In genomic region chr3:96555041-96555596, GRCm38 (mm10) we compare ENCODE assay signal across 8 mouse cellular contexts. TPM values are rescaled to one million over a fixed set of nuclear protein-coding genes. Genes with fewer than 3 reads are reported as not detected.
A peak's percentile ranks its signal among the peaks of the same experiment; 100 is the strongest.
DNase-seq lines count a peak whose midpoint lies in the region; ATAC-seq and TF ChIP-seq lines count a peak whose summit lies in the region.

No protein-coding gene starts in this region.

- 35% methylated on average over 12 of the region's 12 CpGs for WGBS in intestine, postnatal 0 days
- WGBS in liver, embryonic 11.5 days = 66% methylated on average over 12 of the region's 12 CpGs
- 30% methylated on average over 12 of the region's 12 CpGs for WGBS in neural tube, embryonic 15.5 days

- ATAC-seq in intestine, postnatal 0 days = no peak
- no peak for ATAC-seq in liver, embryonic 11.5 days (replicated peaks; ENCODE audit: low FRiP score)
- ATAC-seq in neural tube, embryonic 15.5 days (ENCODE audit: low FRiP score) = no peak
- ATAC-seq in megakaryocyte, adult 5-6 weeks (ENCODE audit: poor library complexity, severe bottlenecking) = no peak

- intact Hi-C loops in gastrocnemius, postnatal 36 days (cut with DNase I) = no loop called here

- TF ChIP-seq CTCF in intestine, postnatal 0 days (IDR thresholded peaks at IDR 0.05; ENCODE audit: low read depth) = no peak

- peaks cover 12% of the 10 kb centered on the region for H3K36me3 ChIP-seq in intestine, postnatal 0 days (ENCODE audit: control insufficient read depth, insufficient read depth)
- H3K36me3 ChIP-seq in liver, embryonic 11.5 days (ENCODE audit: control insufficient read depth, insufficient read depth, low read length) = peaks cover 7% of the 10 kb centered on the region
- H3K36me3 ChIP-seq in neural tube, embryonic 15.5 days = peaks cover 3% of the 10 kb centered on the region; the same call in 1 of the 2 replicates

- 0 out of 2 replicates have a peak, but pooled peaks cover 3% of the 10 kb centered on the region for H3K4me1 ChIP-seq in intestine, postnatal 0 days (replicated peaks; ENCODE audit: control insufficient read depth, insufficient read depth, low read length)
- peaks cover 20% of the 10 kb centered on the region for H3K4me1 ChIP-seq in liver, embryonic 11.5 days (replicated peaks; ENCODE audit: control insufficient read depth, insufficient read depth, low read length)
- peaks cover 38% of the 10 kb centered on the region for H3K4me1 ChIP-seq in neural tube, embryonic 15.5 days

- H3K27me3 ChIP-seq in intestine, postnatal 0 days (replicated peaks; ENCODE audit: control insufficient read depth, insufficient read depth, low read length) = no peaks in the 10 kb centered on the region
- 0 out of 2 replicates have a peak, but pooled peaks cover 2% of the 10 kb centered on the region for H3K27me3 ChIP-seq in liver, embryonic 11.5 days (replicated peaks; ENCODE audit: control insufficient read depth, insufficient read depth, low read length)
- H3K27me3 ChIP-seq in neural tube, embryonic 15.5 days (replicated peaks) = no peaks in the 10 kb centered on the region

- peak overlapping the region; percentile 98 for H3K27ac ChIP-seq in intestine, postnatal 0 days (ENCODE audit: low read depth, low read length)
- peak overlapping the region; percentile 9; the same call in 1 of the 2 replicates for H3K27ac ChIP-seq in liver, embryonic 11.5 days (ENCODE audit: low read depth, low read length)
- peak overlapping the region; percentile 73 for H3K27ac ChIP-seq in neural tube, embryonic 15.5 days (replicated peaks)

- H3K9ac ChIP-seq in intestine, postnatal 0 days (ENCODE audit: low read depth, low read length) = no peak overlapping the region
- 0 out of 2 replicates have a peak overlapping the region, but pooled peaks have one; percentile 30 for H3K9ac ChIP-seq in liver, embryonic 11.5 days (ENCODE audit: low read depth, low read length)
- H3K9ac ChIP-seq in neural tube, embryonic 15.5 days (replicated peaks) = no peak overlapping the region

- H3K4me2 ChIP-seq in intestine, postnatal 0 days (replicated peaks; ENCODE audit: low read depth) = peak overlapping the region; percentile 37
- H3K4me2 ChIP-seq in liver, embryonic 11.5 days = no peak overlapping the region
- 0 out of 2 replicates have a peak overlapping the region, but pooled peaks have one; percentile 7 for H3K4me2 ChIP-seq in neural tube, embryonic 15.5 days

- no peak overlapping the region for H3K4me3 ChIP-seq in intestine, postnatal 0 days (ENCODE audit: low read depth, low read length)
- H3K4me3 ChIP-seq in liver, embryonic 11.5 days (ENCODE audit: low read depth, low read length) = no peak overlapping the region
- H3K4me3 ChIP-seq in neural tube, embryonic 15.5 days (replicated peaks) = no peak overlapping the region

- no peaks in the 10 kb centered on the region for H3K9me3 ChIP-seq in intestine, postnatal 0 days (ENCODE audit: control insufficient read depth)
- H3K9me3 ChIP-seq in liver, embryonic 11.5 days (ENCODE audit: control insufficient read depth, low read length) = no peaks in the 10 kb centered on the region
- H3K9me3 ChIP-seq in neural tube, embryonic 15.5 days (replicated peaks) = no peaks in the 10 kb centered on the region

- DNase-seq in layer of hippocampus, adult 11-12 months (ENCODE audit: low spot score) = peak; percentile 64
- no peak for DNase-seq in layer of hippocampus, adult 9-10 months (ENCODE audit: low spot score)
- peak; percentile 55 for DNase-seq in adrenal gland, postnatal 25 days
- peak; percentile 74 to 77 for DNase-seq in gastrocnemius, postnatal 36 days
- DNase-seq in liver, embryonic 11.5 days (ENCODE audit: low spot score) = no peak

RNA-seq across cellular contexts. Expression of gene Txnip, which starts 2.6 kb away (rescaled TPM):
- 421 and 586 TPM in 2 replicates for total RNA-seq in adrenal gland, postnatal 25 days (2021)
- total RNA-seq in gastrocnemius, postnatal 36 days (2021) = 100 to 1,000 TPM; 572 to 620 TPM
- polyA plus RNA-seq in intestine, postnatal 0 days (2015; fragmentation: Nextera tagmentation; extraction: Ambion mirVana) = 244 and 254 TPM in 2 replicates
- polyA plus RNA-seq in liver, embryonic 11.5 days (2014; fragmentation: Nextera tagmentation; extraction: Ambion mirVana) = 41.1 and 44.0 TPM in 2 replicates
- polyA plus RNA-seq in neural tube, embryonic 15.5 days (2015; fragmentation: Nextera tagmentation; extraction: Ambion mirVana) = 52.5 and 72.5 TPM in 2 replicates
- total RNA-seq in megakaryocyte, adult 5-6 weeks (2015) = 411 and 437 TPM in 2 replicates
- 356 and 357 TPM in 2 replicates for total RNA-seq in megakaryocyte, adult 5-6 weeks (2017)

RNA-seq across cellular contexts. Expression of gene Gm16253, which starts 21.7 kb away (rescaled TPM):
- not detected in 2 replicates for total RNA-seq in adrenal gland, postnatal 25 days (2021)
- total RNA-seq in gastrocnemius, postnatal 36 days (2021) = 1 to 10 TPM; 1.4 to 2.4 TPM
- polyA plus RNA-seq in intestine, postnatal 0 days (2015; fragmentation: Nextera tagmentation; extraction: Ambion mirVana) = 0.31 and 0.41 TPM in 2 replicates
- 0.49 and 1.0 TPM in 2 replicates for polyA plus RNA-seq in liver, embryonic 11.5 days (2014; fragmentation: Nextera tagmentation; extraction: Ambion mirVana)
- polyA plus RNA-seq in neural tube, embryonic 15.5 days (2015; fragmentation: Nextera tagmentation; extraction: Ambion mirVana) = 1.8 TPM in 2 replicates
- total RNA-seq in megakaryocyte, adult 5-6 weeks (2015) = not detected in 2 replicates
- total RNA-seq in megakaryocyte, adult 5-6 weeks (2017) = 0.40 TPM in 1 of 2 replicates, not detected in the other

RNA-seq across cellular contexts. Expression of gene Hfe2, which starts 30.1 kb away (rescaled TPM):
- total RNA-seq in adrenal gland, postnatal 25 days (2021) = not detected in 2 replicates
- total RNA-seq in gastrocnemius, postnatal 36 days (2021) = 100 to 1,000 TPM; 612 to 621 TPM
- polyA plus RNA-seq in intestine, postnatal 0 days (2015; fragmentation: Nextera tagmentation; extraction: Ambion mirVana) = 0.07 TPM in 1 of 2 replicates, not detected in the other
- polyA plus RNA-seq in liver, embryonic 11.5 days (2014; fragmentation: Nextera tagmentation; extraction: Ambion mirVana) = 0.19 and 0.32 TPM in 2 replicates
- polyA plus RNA-seq in neural tube, embryonic 15.5 days (2015; fragmentation: Nextera tagmentation; extraction: Ambion mirVana) = 2.4 and 3.0 TPM in 2 replicates
- not detected in 2 replicates for total RNA-seq in megakaryocyte, adult 5-6 weeks (2015)
- not detected in 2 replicates for total RNA-seq in megakaryocyte, adult 5-6 weeks (2017)

RNA-seq across cellular contexts. Expression of gene Polr3gl, which starts 38.9 kb away (rescaled TPM):
- total RNA-seq in adrenal gland, postnatal 25 days (2021) = 37.7 and 44.9 TPM in 2 replicates
- total RNA-seq in gastrocnemius, postnatal 36 days (2021) = 10 to 100 TPM; 36.7 to 41.4 TPM
- polyA plus RNA-seq in intestine, postnatal 0 days (2015; fragmentation: Nextera tagmentation; extraction: Ambion mirVana) = 16.4 and 18.7 TPM in 2 replicates
- 18.6 and 21.5 TPM in 2 replicates for polyA plus RNA-seq in liver, embryonic 11.5 days (2014; fragmentation: Nextera tagmentation; extraction: Ambion mirVana)
- 35.2 and 35.8 TPM in 2 replicates for polyA plus RNA-seq in neural tube, embryonic 15.5 days (2015; fragmentation: Nextera tagmentation; extraction: Ambion mirVana)
- total RNA-seq in megakaryocyte, adult 5-6 weeks (2015) = 22.8 and 26.3 TPM in 2 replicates
- 45.6 and 46.4 TPM in 2 replicates for total RNA-seq in megakaryocyte, adult 5-6 weeks (2017)

RNA-seq across cellular contexts. Expression of gene Ankrd34a, which starts 41.3 kb away (rescaled TPM):
- 0.71 and 0.97 TPM in 2 replicates for total RNA-seq in adrenal gland, postnatal 25 days (2021)
- under 1 TPM; 0.59 to 0.92 TPM for total RNA-seq in gastrocnemius, postnatal 36 days (2021)
- 0.92 and 1.3 TPM in 2 replicates for polyA plus RNA-seq in intestine, postnatal 0 days (2015; fragmentation: Nextera tagmentation; extraction: Ambion mirVana)
- polyA plus RNA-seq in liver, embryonic 11.5 days (2014; fragmentation: Nextera tagmentation; extraction: Ambion mirVana) = 0.71 and 1.1 TPM in 2 replicates
- polyA plus RNA-seq in neural tube, embryonic 15.5 days (2015; fragmentation: Nextera tagmentation; extraction: Ambion mirVana) = 18.6 and 21.0 TPM in 2 replicates
- total RNA-seq in megakaryocyte, adult 5-6 weeks (2015) = not detected in 2 replicates
- not detected in 2 replicates for total RNA-seq in megakaryocyte, adult 5-6 weeks (2017)

Comparison
In these comparisons a context has a peak if more than half of its experiments do, and no peak if none do; other contexts are left out.
1. DNase-seq: peak in layer of hippocampus, adult 11-12 months (single experiment), adrenal gland, postnatal 25 days (single experiment) and gastrocnemius, postnatal 36 days (2 of 2); none in layer of hippocampus, adult 9-10 months (single experiment) and liver, embryonic 11.5 days (single experiment).
2. H3K27ac ChIP-seq: peak in every context shown above with its lines; median percentile 98 in intestine, postnatal 0 days; 73 in neural tube, embryonic 15.5 days; 9 in liver, embryonic 11.5 days.
3. RNA of gene Hfe2, which starts 30.1 kb away (total RNA-seq): 612 to 621 TPM in gastrocnemius, postnatal 36 days; not detected in adrenal gland, postnatal 25 days and not detected in megakaryocyte, adult 5-6 weeks; every median in the first group is over 100 times any median in the second.